Mouse (Mus musculus) kidney, postnatal 25 days (tissue): ENCODE data around the gene Aqp12.
"Not testable (repeated sequence)": the region's sequence is repeated elsewhere in the genome, so short reads cannot be mapped to it uniquely, and the experiment has no call there.

Source experiments
- DNase-seq, 2 experiments: peaks; one replicate each; pipeline ENCODE4 v3.0.0; 2021; ENCODE audit warnings: mixed read lengths in 2 of 2

Gene Aqp12

GRCm38 (mm10) chr1:93006061-93006460, at the start of gene Aqp12:
Gene Aqp12, plus strand, starts transcription at chr1:93006334.
- no peak for DNase-seq

GRCm38 (mm10) chr1:92956571-92957335, 49.4 kb upstream of the Aqp12 start:
- peak; percentile 72 to 85 for DNase-seq

DNA sequence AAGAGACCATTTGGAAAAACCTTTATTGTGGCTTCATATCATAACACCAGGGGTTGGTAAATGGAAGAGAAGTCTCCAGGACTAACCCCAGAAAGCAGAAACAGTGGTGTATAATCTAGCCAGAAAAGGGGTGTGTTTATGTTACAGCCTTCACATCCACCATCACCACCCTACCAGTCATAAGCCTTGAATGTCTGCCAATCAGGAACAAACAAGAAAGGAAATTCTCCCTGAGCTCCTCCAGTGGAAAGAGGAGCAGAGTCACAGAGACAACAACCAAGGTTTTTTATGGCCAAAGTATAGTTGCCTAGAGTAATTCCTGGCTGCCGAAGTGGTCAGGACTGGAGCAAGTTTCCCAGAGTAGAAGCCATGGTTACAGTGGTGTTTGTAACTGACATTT, 47.1 kb upstream of the Aqp12 start:
- DNase-seq, result no peak

DNA sequence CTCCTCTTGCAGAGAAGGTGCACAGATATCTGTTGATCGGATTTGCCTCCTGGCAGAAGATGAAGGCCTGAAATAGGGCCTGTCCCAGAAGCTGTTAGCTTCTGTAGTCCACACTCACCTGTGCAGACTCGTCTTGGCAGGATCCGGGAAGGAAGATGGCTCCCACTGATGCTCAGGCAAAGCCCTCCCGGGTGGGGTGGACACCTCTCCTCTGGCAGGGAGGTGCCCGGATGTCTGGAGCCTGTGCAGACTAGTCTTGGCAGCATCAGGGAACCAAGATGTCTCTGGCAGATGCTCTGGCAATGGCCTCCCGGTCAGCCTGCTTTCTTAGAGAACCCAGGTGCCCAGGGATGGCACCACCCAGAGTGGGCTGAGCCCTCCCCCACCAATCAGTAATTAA, 35.3 kb upstream of the Aqp12 start:
- not testable (repeated sequence) for DNase-seq

DNA sequence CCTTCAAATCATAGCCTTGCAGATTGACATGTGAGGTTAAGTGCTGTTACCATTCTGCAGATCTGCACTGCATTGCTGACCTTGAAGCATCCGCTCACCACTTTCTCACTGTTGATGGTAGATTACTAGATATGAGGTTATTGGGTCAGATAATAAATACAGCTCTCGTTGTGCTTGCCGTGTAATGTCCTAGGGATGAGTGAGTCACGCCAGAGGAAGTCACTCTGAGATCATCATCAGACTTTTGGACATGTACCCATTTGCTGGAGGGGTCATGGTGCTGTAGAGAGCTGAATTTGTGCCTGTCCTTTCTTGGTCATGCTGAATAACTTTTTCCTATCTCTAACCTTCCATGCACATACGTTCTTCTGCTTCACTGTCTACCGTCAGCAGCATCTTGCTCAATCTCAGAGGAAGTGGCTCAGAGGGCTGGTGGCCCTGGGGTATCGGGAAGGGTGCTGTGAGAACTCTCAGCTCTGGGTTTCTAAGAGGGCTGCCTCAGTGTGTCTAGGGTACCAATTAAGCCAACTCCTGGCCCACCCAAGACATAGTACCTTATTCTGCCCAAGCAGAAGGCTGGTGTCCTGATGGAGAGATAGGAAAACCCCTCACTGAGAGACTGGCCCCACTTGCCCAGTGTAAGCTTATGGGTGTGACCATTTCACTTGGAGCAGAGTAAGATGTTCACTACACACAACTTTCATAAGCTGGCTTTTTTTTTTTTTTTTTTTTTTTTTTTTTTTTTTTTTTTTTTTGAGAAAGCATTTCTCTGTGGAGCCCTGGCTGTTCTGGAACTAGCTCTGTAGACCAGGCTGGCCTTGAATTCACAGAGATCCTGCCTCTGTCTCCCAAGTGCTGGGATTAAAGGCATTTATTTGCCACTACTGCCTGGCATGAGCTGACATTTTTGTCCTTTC, 34.0 kb upstream of the Aqp12 start:
- DNase-seq, result no peak

- DNase-seq, result peak; percentile 53 to 65
Measured at GRCm38 (mm10) chr1:92972854-92973253, 33.3 kb upstream of the Aqp12 start.

- DNase-seq, result peak in 1 of 2 experiments; percentile 62
Measured at GRCm38 (mm10) chr1:92976141-92976566, 30.0 kb upstream of the Aqp12 start.

DNA sequence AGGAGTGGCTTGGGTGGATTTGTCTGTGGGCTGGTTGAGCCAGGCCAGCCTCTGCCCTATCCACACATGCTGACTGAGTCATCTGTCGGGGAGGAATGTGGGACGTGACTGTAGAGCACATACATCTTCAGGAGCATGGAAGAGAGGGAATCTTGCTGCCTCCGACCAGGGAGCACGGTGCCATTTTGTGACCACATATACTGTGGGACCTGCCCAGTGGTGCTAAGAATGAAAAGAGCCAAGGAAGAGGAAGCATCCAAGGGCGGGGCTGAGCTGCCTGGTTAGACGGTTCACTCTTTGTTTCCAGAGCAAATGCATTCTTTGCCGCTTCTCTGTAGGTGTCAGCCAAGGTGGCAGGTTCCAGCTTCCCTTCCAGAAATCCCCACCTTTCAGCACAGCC, 27.5 kb upstream of the Aqp12 start:
- no peak for DNase-seq

- no peak for DNase-seq
Measured at GRCm38 (mm10) chr1:92979073-92979602, 27.0 kb upstream of the Aqp12 start.

- DNase-seq, result peak; percentile 70 to 83
Measured at GRCm38 (mm10) chr1:92981056-92981845, 24.9 kb upstream of the Aqp12 start.

- DNase-seq, result no peak
Measured at GRCm38 (mm10) chr1:92982931-92983605, 23.1 kb upstream of the Aqp12 start.

- no peak for DNase-seq
Measured at GRCm38 (mm10) chr1:92984999-92985398, 21.1 kb upstream of the Aqp12 start.

GRCm38 (mm10) chr1:92988894-92989293, 17.2 kb upstream of the Aqp12 start:
- peak in 1 of 2 experiments; percentile 10 for DNase-seq

DNA sequence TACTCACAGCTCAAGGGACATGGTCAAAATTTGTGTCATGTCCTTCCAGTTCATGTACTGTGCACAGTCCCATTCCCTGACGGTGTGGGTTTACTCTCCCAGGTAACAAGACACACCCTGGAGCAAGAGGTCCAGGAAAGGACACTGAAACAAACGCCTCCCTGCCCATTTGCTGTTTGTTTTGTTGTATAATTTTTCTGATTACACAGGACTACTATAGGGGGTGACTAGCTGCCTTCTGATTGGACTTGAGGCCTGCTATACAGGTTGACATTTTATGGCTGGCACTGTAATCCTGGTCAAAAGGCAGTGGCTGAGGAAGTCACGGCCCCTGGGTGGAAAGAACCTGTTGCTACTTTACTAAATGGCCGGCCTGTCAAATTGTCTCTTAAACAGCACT, 16.2 kb upstream of the Aqp12 start:
- peak in 1 of 2 experiments; percentile 12 for DNase-seq

DNA sequence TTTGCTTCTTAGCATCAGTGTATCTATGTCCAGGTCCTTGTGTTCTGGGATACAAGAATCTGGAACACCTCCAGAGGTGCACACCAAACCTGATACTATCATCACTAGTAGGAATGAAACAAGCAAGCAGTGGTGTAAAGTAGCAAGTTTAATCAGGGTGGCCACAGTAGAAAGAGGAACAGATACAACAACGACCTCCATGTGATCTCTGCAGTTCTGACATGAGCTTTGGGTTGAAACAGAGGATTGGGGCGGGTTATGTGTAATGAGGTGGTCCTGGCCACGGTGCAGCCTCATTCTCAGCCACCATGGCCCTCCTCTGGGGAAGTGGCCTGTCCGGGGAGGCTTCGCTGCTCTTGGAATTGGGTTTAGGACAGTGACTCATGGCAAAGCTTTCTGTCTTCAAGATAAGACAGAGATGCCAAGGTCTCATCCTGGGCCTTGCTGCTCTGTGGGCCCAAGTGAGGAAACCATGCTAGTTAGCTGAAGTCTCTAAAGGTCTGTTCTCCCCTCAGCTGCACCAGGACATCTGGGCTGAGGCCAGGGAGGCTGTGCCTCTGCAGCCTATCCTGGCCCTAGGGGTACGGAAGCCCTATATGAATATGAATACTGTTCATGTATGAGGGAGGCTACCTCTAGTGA, 13.8 kb upstream of the Aqp12 start:
- DNase-seq, result peak in 1 of 2 experiments; percentile 6

DNA sequence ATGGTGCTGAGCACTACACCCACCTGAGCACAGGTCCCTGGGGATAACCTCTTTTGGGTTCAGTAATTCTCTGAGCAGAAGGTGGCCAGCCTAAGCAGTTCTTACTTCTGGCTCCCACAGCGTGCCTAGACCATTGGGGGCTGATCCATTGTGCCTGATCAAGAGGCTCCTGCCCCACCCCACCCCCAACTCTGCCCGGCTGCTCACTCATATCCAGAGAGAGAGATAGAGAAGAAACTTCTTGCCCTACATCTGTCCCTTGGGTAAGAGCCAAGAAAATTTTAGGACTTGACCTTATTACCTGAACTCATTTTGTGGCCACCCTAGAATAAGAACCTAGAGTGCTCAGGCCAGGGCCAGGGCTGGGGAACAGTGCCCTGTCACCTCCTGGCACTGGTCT, 13.3 kb upstream of the Aqp12 start:
- peak in 1 of 2 experiments; percentile 14 for DNase-seq

DNA sequence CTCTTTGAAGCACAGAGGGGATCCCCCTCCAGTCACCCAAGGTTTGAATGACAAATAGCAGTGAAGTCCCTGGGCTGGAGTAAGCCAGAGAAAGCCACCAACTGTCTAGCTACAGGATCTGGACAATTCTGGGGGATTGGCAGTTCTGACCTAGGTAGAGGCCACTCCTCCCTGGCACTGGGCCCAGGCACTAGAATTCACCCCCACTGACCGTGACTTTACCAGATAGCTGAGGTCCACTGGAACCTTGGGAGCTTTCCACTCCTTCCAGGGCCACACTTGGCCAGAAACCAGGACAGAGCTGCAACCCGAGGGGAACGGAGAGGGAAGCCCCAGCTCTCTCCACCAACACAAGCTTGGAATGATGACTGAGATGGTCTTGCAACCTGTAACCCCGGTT, 3.1 kb downstream of the Aqp12 start:
- peak; percentile 50 to 64 for DNase-seq

DNA sequence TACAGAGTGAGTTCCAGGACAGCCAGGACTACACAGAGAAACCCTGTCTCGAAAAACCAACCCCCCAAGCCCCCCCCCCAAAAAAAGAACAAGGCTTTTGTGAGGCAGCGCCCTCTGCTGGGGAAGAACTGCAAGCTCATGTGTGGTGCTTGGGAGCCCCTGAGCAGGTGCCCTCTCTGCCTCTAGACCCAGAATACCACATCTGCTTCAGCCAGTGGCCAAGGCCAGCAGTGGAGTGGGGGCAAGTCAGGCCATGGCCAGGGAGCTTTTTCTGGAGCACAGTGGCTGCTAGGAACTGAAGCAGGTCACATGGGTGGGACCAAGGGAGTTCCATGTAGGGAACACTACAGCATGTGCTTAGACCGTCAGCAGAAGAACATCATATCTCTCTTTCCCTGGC, 4.6 kb downstream of the Aqp12 start:
- DNase-seq, result peak in 1 of 2 experiments; percentile 40

DNA sequence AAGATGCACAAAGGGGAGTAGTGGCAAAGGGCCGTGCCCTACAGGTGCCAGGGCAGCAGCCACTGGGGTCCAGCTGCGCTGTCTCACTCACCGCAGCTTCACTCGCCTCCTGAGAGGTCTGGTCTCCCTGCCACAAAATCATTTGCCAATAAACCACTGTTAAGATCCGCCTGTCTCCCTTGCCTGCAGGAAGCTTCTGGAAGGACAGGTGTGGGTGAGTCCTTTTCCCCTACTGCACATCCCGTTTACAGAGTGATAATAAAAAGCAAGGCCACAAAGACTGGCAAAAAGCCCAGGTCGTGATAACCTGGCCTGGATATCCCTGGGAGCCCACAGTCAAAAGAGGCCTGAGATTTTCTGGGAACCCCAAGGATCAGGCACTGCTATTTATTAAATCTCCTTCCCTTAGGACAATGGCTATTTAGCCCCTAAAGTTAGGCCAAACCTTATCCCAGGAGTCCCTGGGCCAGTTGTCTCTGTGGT, 6.0 kb downstream of the Aqp12 start:
- peak in 1 of 2 experiments; percentile 8 for DNase-seq

DNA sequence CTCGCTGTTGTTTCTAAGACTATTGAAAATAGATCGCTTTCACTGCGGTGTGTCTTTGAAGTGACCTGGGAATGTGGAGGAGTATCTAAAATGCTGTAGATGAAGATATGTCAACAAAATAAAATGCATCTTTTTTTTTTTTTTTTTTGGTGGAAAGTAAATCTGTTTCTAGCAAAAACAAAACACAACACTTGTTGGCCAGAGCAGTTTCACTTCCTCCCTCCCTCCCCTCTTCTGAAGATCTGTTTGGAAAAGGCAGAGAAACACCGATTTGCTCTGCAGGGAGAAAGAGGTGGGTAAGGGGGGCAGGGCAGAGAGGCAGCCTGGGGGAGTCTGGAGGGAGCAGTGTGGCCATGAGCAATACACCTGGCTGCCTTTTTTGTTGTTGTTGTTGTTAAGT, 7.2 kb downstream of the Aqp12 start:
- no peak for DNase-seq

DNA sequence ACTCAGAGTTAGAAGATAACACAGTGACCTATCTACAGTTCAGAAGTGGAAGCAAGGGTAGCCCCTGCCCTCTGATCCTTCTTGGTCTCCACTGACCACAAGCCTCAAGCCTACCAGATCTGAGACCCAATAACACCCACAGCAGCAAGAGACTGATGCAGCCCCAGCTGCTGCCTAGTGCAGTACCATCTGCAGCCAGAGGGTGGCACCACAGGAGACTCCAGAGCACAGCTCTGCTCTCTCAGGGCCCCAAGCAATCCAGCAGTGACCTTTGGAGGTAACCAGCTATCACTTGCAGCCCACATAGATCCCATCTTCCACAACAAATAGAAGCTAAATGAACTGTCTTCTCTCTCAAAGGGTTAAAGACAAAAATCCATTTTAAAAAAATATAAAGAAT, 8.3 kb downstream of the Aqp12 start:
- peak; percentile 72 to 82 for DNase-seq
